Mouse (Mus musculus) ovary, adult 18-20 months (tissue): Measurements from ENCODE around the gene Aatk.

ENCODE experiments used
- DNase-seq: peaks from one replicate; pipeline ENCODE4 v3.0.0; 2022; ENCODE audit warnings: low spot score, mixed read lengths

Aatk gene

GRCm38 (mm10) chr11:120022216-120022615, 24.8 kb downstream of the Aatk start:
- no peak for DNase-seq

GRCm38 (mm10) chr11:120021367-120021766, 25.6 kb downstream of the Aatk start:
- no peak for DNase-seq

- no peak for DNase-seq
Observed at GRCm38 (mm10) chr11:120019542-120020440, 27.2 kb downstream of the Aatk start.

- no peak for DNase-seq
Observed at GRCm38 (mm10) chr11:120017011-120017410, 30.0 kb downstream of the Aatk start.

- DNase-seq = no peak
Observed at GRCm38 (mm10) chr11:120014758-120015157, 32.2 kb downstream of the Aatk start.

- DNase-seq = peak; percentile 66
Observed at GRCm38 (mm10) chr11:120013174-120013711, 33.7 kb downstream of the Aatk start.

GRCm38 (mm10) chr11:120012702-120013101, 34.3 kb downstream of the Aatk start:
- no peak for DNase-seq

GRCm38 (mm10) chr11:120011761-120012560, 35.0 kb downstream of the Aatk start:
- no peak for DNase-seq

GRCm38 (mm10) chr11:120011114-120011760, 35.7 kb downstream of the Aatk start:
- no peak for DNase-seq

- DNase-seq = no peak
Observed at GRCm38 (mm10) chr11:120009937-120010336, 37.0 kb downstream of the Aatk start.

GRCm38 (mm10) chr11:120008956-120009355, 38.0 kb downstream of the Aatk start:
- DNase-seq = no peak

GRCm38 (mm10) chr11:120008501-120008900, 38.5 kb downstream of the Aatk start:
- DNase-seq = no peak

- no peak for DNase-seq
Observed at GRCm38 (mm10) chr11:120007496-120008080, 39.4 kb downstream of the Aatk start.

- DNase-seq = no peak
Observed at GRCm38 (mm10) chr11:120005434-120006317, 41.3 kb downstream of the Aatk start.

- DNase-seq = no peak
Observed at GRCm38 (mm10) chr11:120002634-120003220, 44.2 kb downstream of the Aatk start.

- no peak for DNase-seq
Observed at GRCm38 (mm10) chr11:120002041-120002440, 44.9 kb downstream of the Aatk start.

- DNase-seq = no peak
Observed at GRCm38 (mm10) chr11:119997351-119997750, 49.6 kb downstream of the Aatk start.

- DNase-seq = peak; percentile 82
Observed at GRCm38 (mm10) chr11:119991338-119991678, 55.7 kb downstream of the Aatk start.

- no peak for DNase-seq
Observed at GRCm38 (mm10) chr11:119990658-119991337, 56.2 kb downstream of the Aatk start.

- DNase-seq = peak; percentile 50
Observed at GRCm38 (mm10) chr11:119989115-119989564, 57.8 kb downstream of the Aatk start.
